Mouse (Mus musculus) heart, embryonic 13.5 days (tissue): Measurements from ENCODE around the gene Alg14. TPM values are rescaled to one million over a fixed set of nuclear protein-coding genes. Genes with fewer than 3 reads are reported as not detected.

Experiments
- ATAC-seq: fragments of 200-750 bp; cut with Nextera tagmentation; 2 replicates; pipeline ENCODE4 v1.8.0; 2017; ENCODE audit warnings: moderate TSS enrichment; ENCODE audit not compliant: insufficient number of reproducible peaks, low FRiP score, low TSS enrichment; ENCODE audit errors: extremely low read depth
- H3K27ac ChIP-seq: fragments of 300-500 bp; sonication (generic); replicated peaks from 2 replicates; pipeline ENCODE4 v1.5.1; 2015; ENCODE audit warnings: moderate library complexity, mild to moderate bottlenecking, inconsistent platforms
- H3K27me3 ChIP-seq: fragments of 300-500 bp; sonication (generic); replicated peaks from 2 replicates; pipeline ENCODE4 v1.6.1; 2015; ENCODE audit warnings: mild to moderate bottlenecking, inconsistent platforms
- H3K36me3 ChIP-seq: fragments of 300-500 bp; sonication (generic); 2 replicates; pipeline ENCODE4 v1.6.1; 2015; ENCODE audit warnings: mild to moderate bottlenecking, inconsistent platforms
- H3K4me1 ChIP-seq: fragments of 300-500 bp; sonication (generic); 2 replicates; pipeline ENCODE4 v1.6.1; 2015; ENCODE audit warnings: inconsistent platforms
- H3K4me2 ChIP-seq: fragments of 300-500 bp; sonication (generic); 2 replicates; pipeline ENCODE4 v1.6.1; 2015; ENCODE audit warnings: inconsistent platforms, mild to moderate bottlenecking, moderate library complexity
- H3K4me3 ChIP-seq: fragments of 300-500 bp; sonication (generic); 2 replicates; pipeline ENCODE4 v1.5.1; 2015; ENCODE audit warnings: moderate library complexity, mild to moderate bottlenecking, inconsistent platforms
- H3K9ac ChIP-seq: fragments of 300-500 bp; sonication (generic); 2 replicates; pipeline ENCODE4 v1.6.1; 2015; ENCODE audit warnings: inconsistent platforms, mild to moderate bottlenecking, moderate library complexity
- H3K9me3 ChIP-seq: fragments of 300-500 bp; sonication (generic); 2 replicates; pipeline ENCODE4 v1.6.1; 2016; ENCODE audit warnings: inconsistent platforms
- WGBS: fragments of 180-500 bp; shearing (Covaris S2); methylation state at CpG from one replicate; pipeline ENCODE4 v1.1.7; 2015; ENCODE audit warnings: mixed read lengths; 5-methylcytosine and 5-hydroxymethylcytosine counted together
- polyA plus RNA-seq: library from polyadenylated mRNA; unstranded; fragments of >200 nt; fragmentation: Nextera tagmentation; extraction: Ambion mirVana; gene quantifications from 2 replicates; pipeline ENCODE4 v1.2.1, GENCODE M21; 2015

Alg14 gene
- polyA plus RNA-seq, 1 experiment from 2014 or later = 37.2 TPM

GRCm38 (mm10) chr3:121260831-121261230 lies 30.7 kb upstream of the Alg14 start:
- Histone ChIP-seq H3K9me3 (no peaks in the 10 kb centered on the region), H3K27ac (no peak overlapping the region), H3K4me2 (peak overlapping the region; percentile 22), H3K4me3 (no peak overlapping the region), H3K4me1 (peaks cover 25% of the 10 kb centered on the region), H3K36me3 (no peaks in the 10 kb centered on the region), H3K9ac (no peak overlapping the region), H3K27me3 (peaks cover 54% of the 10 kb centered on the region)
- ATAC-seq = no peak
- 57% methylated on average over 1 of the region's 1 CpGs for WGBS

GRCm38 (mm10) chr3:121261251-121261650 lies 30.3 kb upstream of the Alg14 start:
- ATAC-seq = no peak
- H3K36me3 ChIP-seq = no peaks in the 10 kb centered on the region
- peaks cover 25% of the 10 kb centered on the region for H3K4me1 ChIP-seq
- peak overlapping the region; percentile 22 for H3K4me2 ChIP-seq
- 61% methylated on average over 7 of the region's 7 CpGs for WGBS
- H3K9me3 ChIP-seq = no peaks in the 10 kb centered on the region
- H3K4me3 ChIP-seq = no peak overlapping the region
- H3K27ac ChIP-seq = no peak overlapping the region
- H3K9ac ChIP-seq = no peak overlapping the region
- H3K27me3 ChIP-seq = peaks cover 56% of the 10 kb centered on the region

GRCm38 (mm10) chr3:121261939-121262520 lies 29.5 kb upstream of the Alg14 start:
- peaks cover 25% of the 10 kb centered on the region for H3K4me1 ChIP-seq
- 7% methylated on average over 21 of the region's 21 CpGs for WGBS
- 0 out of 2 replicates have a peak, but pooled peaks have one; percentile 2 for ATAC-seq
- peak overlapping the region; percentile 81 for H3K9ac ChIP-seq
- H3K27me3 ChIP-seq = peaks cover 60% of the 10 kb centered on the region
- H3K36me3 ChIP-seq = no peaks in the 10 kb centered on the region
- no peaks in the 10 kb centered on the region for H3K9me3 ChIP-seq
- peak overlapping the region; percentile 75 for H3K4me3 ChIP-seq
- H3K4me2 ChIP-seq = peak overlapping the region; percentile 94
- H3K27ac ChIP-seq = no peak overlapping the region

- peaks cover 25% of the 10 kb centered on the region for H3K4me1 ChIP-seq
- H3K9ac ChIP-seq = peak overlapping the region; percentile 81
- peak overlapping the region; percentile 75 for H3K4me3 ChIP-seq
- H3K4me2 ChIP-seq = peak overlapping the region; percentile 94
- H3K36me3 ChIP-seq = no peaks in the 10 kb centered on the region
- no peaks in the 10 kb centered on the region for H3K9me3 ChIP-seq
- under 1% methylated on average over 80 of the region's 97 CpGs for WGBS
- H3K27ac ChIP-seq = 0 out of 2 replicates have a peak overlapping the region, but pooled peaks have one; percentile 9
- H3K27me3 ChIP-seq = peaks cover 60% of the 10 kb centered on the region
- peak; percentile 83 for ATAC-seq
Measured at GRCm38 (mm10) chr3:121262521-121263204, 28.9 kb upstream of the Alg14 start.

GRCm38 (mm10) chr3:121263205-121263548 lies 28.4 kb upstream of the Alg14 start:
- Histone ChIP-seq H3K4me2 (peak overlapping the region; percentile 94), H3K9me3 (no peaks in the 10 kb centered on the region), H3K36me3 (no peaks in the 10 kb centered on the region), H3K4me1 (peaks cover 25% of the 10 kb centered on the region), H3K27ac (no peak overlapping the region), H3K4me3 (peak overlapping the region; percentile 75), H3K27me3 (peaks cover 60% of the 10 kb centered on the region), H3K9ac (peak overlapping the region; percentile 81)
- ATAC-seq = peak; percentile 47; the same call in 1 of the 2 replicates
- 2% methylated on average over 20 of the region's 20 CpGs for WGBS

DNA sequence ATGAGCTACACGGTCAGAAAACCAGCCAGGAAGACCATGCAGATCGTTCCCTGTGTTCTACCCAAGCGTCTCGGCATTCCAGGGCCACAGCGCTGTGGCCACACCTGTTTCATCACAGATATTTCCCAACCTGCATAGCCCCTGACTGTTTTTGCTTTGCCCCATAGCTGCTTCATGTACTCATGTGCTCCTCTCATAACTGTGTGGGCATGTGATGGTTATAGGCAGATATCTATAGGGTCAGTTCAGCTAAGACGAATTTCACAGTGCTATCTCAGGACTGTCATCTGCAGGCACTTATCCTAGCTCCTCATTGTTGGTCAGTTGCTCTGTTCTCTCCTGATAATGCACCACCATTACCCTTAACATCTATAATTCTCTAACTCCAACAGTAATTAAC lies 27.3 kb upstream of the Alg14 start:
- no peak overlapping the region for H3K4me3 ChIP-seq
- no peaks in the 10 kb centered on the region for H3K9me3 ChIP-seq
- H3K27ac ChIP-seq = no peak overlapping the region
- no peak for ATAC-seq
- H3K9ac ChIP-seq = no peak overlapping the region
- no peak overlapping the region for H3K4me2 ChIP-seq
- 63% methylated on average over 6 of the region's 6 CpGs for WGBS
- peaks cover 15% of the 10 kb centered on the region for H3K4me1 ChIP-seq
- H3K27me3 ChIP-seq = peaks cover 60% of the 10 kb centered on the region
- H3K36me3 ChIP-seq = no peaks in the 10 kb centered on the region

DNA sequence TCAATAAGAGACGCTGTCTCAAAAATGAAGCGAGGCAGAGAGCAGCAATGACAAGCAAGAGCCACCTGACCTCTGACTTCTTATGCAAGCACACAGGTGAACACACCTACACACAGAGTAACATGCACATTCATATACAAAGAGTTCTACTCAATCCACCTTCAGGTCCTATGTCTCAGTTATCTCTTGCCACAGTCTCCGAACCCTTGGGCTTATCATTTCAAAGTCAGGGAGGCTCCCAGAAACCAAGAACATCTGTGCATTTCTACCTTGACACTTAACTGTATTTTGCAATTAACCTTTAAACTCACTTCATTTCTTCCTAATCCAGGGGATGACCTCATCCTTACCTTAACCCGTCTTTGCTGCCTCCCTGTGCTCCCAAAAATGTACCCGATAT lies 24.3 kb upstream of the Alg14 start:
- Histone ChIP-seq H3K4me3 (no peak overlapping the region), H3K9me3 (no peaks in the 10 kb centered on the region), H3K27ac (no peak overlapping the region), H3K36me3 (no peaks in the 10 kb centered on the region), H3K27me3 (peaks cover 32% of the 10 kb centered on the region), H3K9ac (no peak overlapping the region), H3K4me1 (peaks cover 8% of the 10 kb centered on the region), H3K4me2 (no peak overlapping the region)
- 71% methylated on average over 5 of the region's 5 CpGs for WGBS
- ATAC-seq = no peak

DNA sequence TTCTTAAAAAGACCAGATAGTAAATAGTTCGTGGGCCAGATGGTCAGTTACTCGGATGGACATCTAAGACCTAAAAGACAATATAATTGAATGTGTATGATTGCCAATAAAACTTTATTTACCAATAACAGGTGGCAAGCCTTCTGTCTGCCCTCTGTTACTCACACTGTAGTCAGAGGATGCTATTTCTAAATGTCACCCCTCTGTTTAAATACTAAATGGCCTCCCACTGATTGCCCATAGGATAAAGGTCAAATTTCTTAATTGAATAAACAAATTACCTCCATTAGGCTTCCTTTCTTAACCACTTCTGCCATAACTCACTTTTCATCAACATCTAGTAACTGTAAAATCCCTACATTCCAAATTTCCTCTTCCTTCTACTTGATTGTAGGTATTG lies 19.0 kb upstream of the Alg14 start:
- ATAC-seq = no peak
- H3K27me3 ChIP-seq = no peaks in the 10 kb centered on the region
- 68% methylated on average over 2 of the region's 2 CpGs for WGBS
- H3K4me2 ChIP-seq = no peak overlapping the region
- no peaks in the 10 kb centered on the region for H3K9me3 ChIP-seq
- no peaks in the 10 kb centered on the region for H3K36me3 ChIP-seq
- H3K4me1 ChIP-seq = no peaks in the 10 kb centered on the region
- H3K27ac ChIP-seq = no peak overlapping the region
- no peak overlapping the region for H3K9ac ChIP-seq
- no peak overlapping the region for H3K4me3 ChIP-seq

DNA sequence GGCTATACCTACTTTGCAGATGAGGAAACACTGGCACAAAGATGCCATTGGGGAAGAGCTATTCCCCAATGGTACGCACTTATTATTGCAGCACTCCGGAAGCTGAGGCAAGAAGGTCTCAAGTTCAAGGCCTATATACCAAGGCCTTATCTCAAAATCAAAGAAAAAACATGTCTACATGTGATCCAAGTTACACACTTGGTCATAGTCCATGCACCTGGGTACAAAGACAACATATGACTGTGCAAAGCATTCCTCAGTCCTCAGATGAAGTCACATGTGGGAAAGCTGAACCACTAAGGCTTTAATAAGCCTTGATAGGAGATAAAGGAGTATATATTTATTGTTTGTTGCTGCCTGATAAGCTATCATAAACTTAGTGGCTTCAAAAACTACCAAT lies 17.6 kb upstream of the Alg14 start:
- Histone ChIP-seq H3K36me3 (no peaks in the 10 kb centered on the region), H3K27ac (no peak overlapping the region), H3K9me3 (no peaks in the 10 kb centered on the region), H3K4me1 (no peaks in the 10 kb centered on the region), H3K9ac (no peak overlapping the region), H3K4me2 (no peak overlapping the region), H3K4me3 (no peak overlapping the region), H3K27me3 (no peaks in the 10 kb centered on the region)
- 87% methylated on average over 2 of the region's 2 CpGs for WGBS
- ATAC-seq = no peak

GRCm38 (mm10) chr3:121277009-121277408 lies 14.6 kb upstream of the Alg14 start:
- H3K27ac ChIP-seq = no peak overlapping the region
- no peaks in the 10 kb centered on the region for H3K27me3 ChIP-seq
- no peaks in the 10 kb centered on the region for H3K9me3 ChIP-seq
- no peak overlapping the region for H3K9ac ChIP-seq
- no peaks in the 10 kb centered on the region for H3K4me1 ChIP-seq
- no peak overlapping the region for H3K4me3 ChIP-seq
- 69% methylated on average over 4 of the region's 4 CpGs for WGBS
- no peak for ATAC-seq
- no peak overlapping the region for H3K4me2 ChIP-seq
- H3K36me3 ChIP-seq = no peaks in the 10 kb centered on the region

- Histone ChIP-seq H3K9me3 (no peaks in the 10 kb centered on the region), H3K4me2 (no peak overlapping the region), H3K27me3 (no peaks in the 10 kb centered on the region), H3K9ac (no peak overlapping the region), H3K4me3 (no peak overlapping the region), H3K36me3 (no peaks in the 10 kb centered on the region), H3K4me1 (no peaks in the 10 kb centered on the region), H3K27ac (no peak overlapping the region)
- ATAC-seq = no peak
- 71% methylated on average over 4 of the region's 4 CpGs for WGBS
Measured at GRCm38 (mm10) chr3:121277557-121277956, 14.0 kb upstream of the Alg14 start.

DNA sequence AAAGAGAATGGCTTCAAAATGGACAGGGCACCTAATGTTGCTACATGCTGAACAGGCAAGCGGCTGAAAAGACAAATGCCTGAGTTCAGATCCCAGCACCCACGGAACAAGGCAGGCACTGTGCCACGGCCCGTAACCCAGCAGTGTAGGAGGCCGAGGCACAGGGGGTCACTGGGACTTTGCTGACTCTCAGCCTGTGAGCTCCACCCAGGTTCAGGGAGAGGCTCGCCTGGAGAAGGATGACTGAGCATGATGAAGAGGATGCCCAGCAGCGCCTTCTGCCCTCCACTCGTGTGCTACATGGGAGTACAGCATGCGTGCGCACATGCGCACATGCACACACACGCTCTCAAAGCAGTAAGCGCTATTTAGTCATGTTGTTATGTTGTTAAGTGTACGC lies 11.9 kb upstream of the Alg14 start:
- H3K27me3 ChIP-seq = no peaks in the 10 kb centered on the region
- H3K27ac ChIP-seq = no peak overlapping the region
- ATAC-seq = no peak
- H3K4me3 ChIP-seq = no peak overlapping the region
- H3K9me3 ChIP-seq = no peaks in the 10 kb centered on the region
- no peak overlapping the region for H3K4me2 ChIP-seq
- WGBS = 88% methylated on average over 14 of the region's 14 CpGs
- no peaks in the 10 kb centered on the region for H3K36me3 ChIP-seq
- H3K9ac ChIP-seq = no peak overlapping the region
- no peaks in the 10 kb centered on the region for H3K4me1 ChIP-seq
